Mouse (Mus musculus) myocyte (in vitro differentiated cells): ENCODE measurements around the gene Klc2. TPM values are rescaled to one million over a fixed set of nuclear protein-coding genes. Genes with fewer than 3 reads are reported as not detected.
A peak's percentile ranks its signal among the peaks of the same experiment; 100 is the strongest.

Experiments
- H3K27me3 ChIP-seq: one replicate; pipeline ENCODE4 v1.6.1; 2011; ENCODE audit not compliant: control insufficient read depth, insufficient read depth, insufficient read length
- H3K36me3 ChIP-seq: one replicate; pipeline ENCODE4 v1.6.1; 2011; ENCODE audit not compliant: control insufficient read depth, insufficient read depth
- H3K4me2 ChIP-seq: one replicate; pipeline ENCODE4 v1.6.1; 2011; ENCODE audit warnings: low read depth, control low read depth
- H3K4me3 ChIP-seq: one replicate; pipeline ENCODE4 v1.5.1; 2011; ENCODE audit warnings: mild to moderate bottlenecking, control low read depth, moderate library complexity
- H3K79me2 ChIP-seq: one replicate; pipeline ENCODE4 v1.6.1; 2011; ENCODE audit not compliant: control insufficient read depth, insufficient read depth
- H3ac ChIP-seq: one replicate; pipeline ENCODE4 v1.6.1; 2011; ENCODE audit not compliant: control insufficient read depth, insufficient read length
- CEBPB ChIP-seq: IDR thresholded peaks from 2 replicates; pipeline ENCODE4 v1.6.1; 2011; ENCODE audit warnings: mild to moderate bottlenecking, moderate library complexity; ENCODE audit not compliant: poor library complexity, insufficient read depth, severe bottlenecking
- E2F4 ChIP-seq: IDR thresholded peaks from one replicate; pipeline ENCODE4 v1.6.1; 2011; ENCODE audit warnings: mild to moderate bottlenecking, control low read depth, moderate library complexity; ENCODE audit not compliant: insufficient read depth
- MAX ChIP-seq: IDR thresholded peaks from one replicate; pipeline ENCODE4 v1.6.1; 2011; ENCODE audit warnings: low read depth, mild to moderate bottlenecking, control low read depth
- MYOG ChIP-seq, 3 experiments: IDR thresholded peaks; one replicate each; pipeline ENCODE4 v1.6.1; 2011; ENCODE audit warnings: control low read depth in 2 of 3, low read depth in 2 of 3, mild to moderate bottlenecking in 2 of 3; ENCODE audit not compliant: insufficient read length in 2 of 3, control insufficient read depth in 1 of 3, insufficient read depth in 1 of 3
- POLR2A ChIP-seq: IDR thresholded peaks from one replicate; pipeline ENCODE4 v1.6.1; 2011; ENCODE audit warnings: low read depth, mild to moderate bottlenecking, control low read depth, moderate library complexity; ENCODE audit not compliant: insufficient read length
- POLR2AphosphoS2 ChIP-seq: IDR thresholded peaks from one replicate; pipeline ENCODE4 v1.6.1; 2011; ENCODE audit warnings: low read depth, control low read depth; ENCODE audit not compliant: insufficient read length
- REST ChIP-seq: IDR thresholded peaks from one replicate; pipeline ENCODE4 v1.6.1; 2011; ENCODE audit warnings: mild to moderate bottlenecking, control low read depth, moderate library complexity; ENCODE audit not compliant: insufficient read depth, insufficient read length
- SRF ChIP-seq: IDR thresholded peaks from one replicate; pipeline ENCODE4 v1.6.1; 2011; ENCODE audit warnings: low read depth; ENCODE audit not compliant: control insufficient read depth, insufficient read length
- TCF12 ChIP-seq: IDR thresholded peaks from one replicate; pipeline ENCODE4 v1.6.1; 2011; ENCODE audit warnings: mild to moderate bottlenecking, control low read depth; ENCODE audit not compliant: poor library complexity, insufficient read depth, severe bottlenecking
- TCF3 ChIP-seq: IDR thresholded peaks from one replicate; pipeline ENCODE4 v1.6.1; 2011; ENCODE audit warnings: low read depth, control low read depth; ENCODE audit not compliant: insufficient read length
- USF1 ChIP-seq: IDR thresholded peaks from one replicate; pipeline ENCODE4 v1.6.1; 2011; ENCODE audit warnings: low read depth, mild to moderate bottlenecking, control low read depth, moderate library complexity
- polyA plus RNA-seq: library from polyadenylated mRNA; unstranded; fragments of >200 nt; fragmentation: generic; extraction: Trizol; gene quantifications from one replicate; pipeline ENCODE4 v1.2.1, GENCODE M21; 2012; ENCODE audit warnings: missing spikeins

Gene Klc2
- polyA plus RNA-seq, 1 experiment = 56.7 TPM

DNA sequence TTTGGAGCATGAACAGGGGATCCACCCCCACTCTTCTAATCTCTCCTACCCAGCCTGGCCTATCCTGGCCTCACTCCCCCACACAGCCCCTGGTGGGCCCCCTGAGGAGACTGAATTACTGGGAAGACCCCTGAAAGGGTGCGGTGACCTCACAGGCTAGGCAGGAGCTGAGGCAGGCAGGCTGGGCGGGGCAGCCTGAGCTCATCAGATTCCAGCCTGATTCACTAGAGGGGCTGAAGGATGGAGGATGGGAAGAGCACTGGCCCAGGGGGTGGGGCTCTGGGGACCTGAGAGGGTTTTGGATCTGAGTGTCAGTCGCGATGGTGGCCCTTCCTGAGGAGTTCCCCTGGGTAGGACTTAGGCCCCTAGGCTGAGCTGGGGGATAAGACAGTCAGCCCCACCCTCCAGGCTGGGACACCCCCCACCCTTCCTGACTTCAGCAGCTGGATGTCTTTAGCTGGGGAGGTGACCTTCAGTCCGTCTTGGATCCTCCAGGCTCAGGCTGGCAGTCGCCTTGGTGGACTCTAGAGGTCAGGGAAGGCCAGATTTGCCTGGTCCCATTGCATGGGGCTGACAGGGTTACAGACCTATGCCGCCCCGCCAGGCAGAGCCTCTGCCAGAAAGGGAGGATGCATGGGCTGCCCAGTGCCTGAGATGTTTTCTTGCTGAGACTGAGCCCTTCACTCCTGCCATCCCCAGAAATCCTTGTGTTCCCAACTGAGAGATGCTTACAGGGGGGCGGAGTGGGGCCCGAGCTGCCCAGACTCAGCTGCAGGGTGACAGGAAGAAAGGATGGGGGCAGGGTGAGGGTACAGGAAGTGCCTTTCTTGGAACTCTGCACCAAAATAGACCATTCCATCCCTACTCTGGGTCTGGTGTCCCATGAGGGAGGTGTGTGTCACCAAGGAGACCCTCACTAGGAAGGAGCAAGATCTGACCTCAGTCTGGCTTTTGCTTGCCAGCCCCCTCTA lies 59.3 kb downstream of the Klc2 start:
- Histone ChIP-seq H3ac (no peak overlapping the region), H3K4me2 (peak overlapping the region; percentile 45), H3K79me2 (peaks cover 4% of the 10 kb centered on the region), H3K27me3 (no peaks in the 10 kb centered on the region), H3K36me3 (peaks cover 24% of the 10 kb centered on the region), H3K4me3 (no peak overlapping the region)
- TF ChIP-seq TCF12 = no peak
- peak; percentile 43 for TF ChIP-seq POLR2A
- no peak for TF ChIP-seq MYOG (IDR thresholded peaks at IDR 0.05; ENCODE audit: control insufficient read depth in 1 of 3, insufficient read depth in 1 of 3, insufficient read length in 2 of 3, low read depth in 2 of 3)
- TF ChIP-seq E2F4 = no peak
- no peak for TF ChIP-seq USF1
- no peak for TF ChIP-seq SRF
- TF ChIP-seq MAX = no peak
- TF ChIP-seq TCF3 = no peak
- TF ChIP-seq POLR2AphosphoS2 = peak; percentile 82
- no peak for TF ChIP-seq CEBPB
- no peak for TF ChIP-seq REST

DNA sequence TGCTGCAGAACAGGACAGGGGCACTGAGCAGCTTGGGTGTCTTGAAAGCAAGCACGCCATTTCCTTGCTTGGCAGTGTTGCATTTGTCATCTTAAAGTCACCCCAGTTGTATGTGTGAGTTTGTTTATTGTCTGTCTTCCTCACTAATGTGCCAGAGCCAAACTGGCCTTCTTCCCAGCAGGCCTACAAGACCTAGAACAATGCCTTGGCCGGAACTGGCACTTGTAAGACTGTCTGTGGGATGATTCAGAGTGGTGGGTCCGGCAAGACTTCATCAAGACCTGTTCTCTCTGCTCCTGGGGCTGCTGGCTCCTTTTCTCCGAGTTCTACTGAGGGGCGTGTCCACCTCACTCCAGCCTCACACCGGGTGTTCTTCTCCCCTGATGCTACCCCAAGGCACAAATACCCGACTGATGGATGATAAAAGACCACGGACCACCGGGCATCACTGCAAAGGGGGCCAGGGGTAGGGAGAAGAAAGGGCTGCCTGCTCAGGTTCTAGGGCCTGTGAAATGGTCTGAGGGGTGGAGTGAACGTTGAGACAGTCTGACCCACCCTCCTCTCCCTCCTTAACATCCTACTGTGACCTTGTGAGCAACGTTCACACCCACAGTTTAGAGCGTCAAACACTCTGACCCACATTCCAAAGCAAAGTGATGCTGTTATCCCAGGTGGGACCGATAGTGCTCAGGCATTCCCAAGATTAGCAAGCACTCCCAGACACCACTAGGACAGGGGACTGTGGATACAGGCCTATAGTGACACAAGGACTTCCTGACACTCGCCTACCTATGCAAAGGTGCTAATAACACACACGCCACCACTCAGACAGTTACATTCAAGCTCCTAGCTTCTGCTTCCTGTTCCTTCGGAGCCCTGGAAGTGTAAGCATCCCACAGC lies 60.2 kb downstream of the Klc2 start:
- no peak overlapping the region for H3ac ChIP-seq
- H3K4me2 ChIP-seq = peak overlapping the region; percentile 45
- no peaks in the 10 kb centered on the region for H3K27me3 ChIP-seq
- H3K36me3 ChIP-seq = peaks cover 31% of the 10 kb centered on the region
- H3K79me2 ChIP-seq = peaks cover 10% of the 10 kb centered on the region
- TF ChIP-seq SRF (no peak), POLR2AphosphoS2 (peak; percentile 84), MYOG (IDR thresholded peaks at IDR 0.05; ENCODE audit: control insufficient read depth in 1 of 3, insufficient read depth in 1 of 3, insufficient read length in 2 of 3, low read depth in 2 of 3) (no peak), POLR2A (peak; percentile 49)
- H3K4me3 ChIP-seq = no peak overlapping the region

Other genes with a start within 250 kb of the Klc2 start
- gene Actn3, start 240.7 kb downstream of the Klc2 start, polyA plus RNA-seq = 418 TPM
- gene Zdhhc24, start 239.9 kb downstream of the Klc2 start, polyA plus RNA-seq = 9.3 TPM
- 3.6 TPM for gene Bbs1, start 211.9 kb downstream of the Klc2 start, polyA plus RNA-seq
- gene Dpp3, start 190.3 kb downstream of the Klc2 start, polyA plus RNA-seq = 71.6 TPM
- gene Peli3, start 175.4 kb downstream of the Klc2 start, polyA plus RNA-seq = 0.49 TPM
- gene Mrpl11, start 156.4 kb downstream of the Klc2 start, polyA plus RNA-seq = 62.6 TPM
- 0.02 TPM for gene Npas4, start 128.2 kb downstream of the Klc2 start, polyA plus RNA-seq
- gene Slc29a2, start 94.7 kb downstream of the Klc2 start, polyA plus RNA-seq = 8.7 TPM
- 46.7 TPM for gene B4gat1, start 79.7 kb downstream of the Klc2 start, polyA plus RNA-seq
- gene AC124502.3, start 79.7 kb downstream of the Klc2 start, polyA plus RNA-seq = 1.6 TPM
- gene Brms1, start 77.2 kb downstream of the Klc2 start, polyA plus RNA-seq = 45.8 TPM
- 63.9 TPM for gene Rin1, start 68.1 kb downstream of the Klc2 start, polyA plus RNA-seq
- 10.4 TPM for gene Cd248, start 50.5 kb downstream of the Klc2 start, polyA plus RNA-seq
- 10.1 TPM for gene Tmem151a, start 33.0 kb downstream of the Klc2 start, polyA plus RNA-seq
- 115 TPM for gene Yif1a, start 30.0 kb downstream of the Klc2 start, polyA plus RNA-seq
- 1.6 TPM for gene Cnih2, start 20.0 kb downstream of the Klc2 start, polyA plus RNA-seq
- gene Rab1b, start 11.5 kb downstream of the Klc2 start, polyA plus RNA-seq = 203 TPM
- 6.5 TPM for gene Pacs1, start 154.6 kb upstream of the Klc2 start, polyA plus RNA-seq
- gene Sf3b2, start 176.9 kb upstream of the Klc2 start, polyA plus RNA-seq = 109 TPM
- gene Gal3st3, start 179.8 kb upstream of the Klc2 start, polyA plus RNA-seq = 0.05 TPM
- gene Catsper1, start 217.2 kb upstream of the Klc2 start, polyA plus RNA-seq = not detected
- gene Cst6, start 231.0 kb upstream of the Klc2 start, polyA plus RNA-seq = 28.0 TPM
- gene Eif1ad, start 248.2 kb upstream of the Klc2 start, polyA plus RNA-seq = 52.9 TPM
- 337 TPM for gene Banf1, start 248.6 kb upstream of the Klc2 start, polyA plus RNA-seq